12 mouse cellular contexts compared by ENCODE assay signal in the genomic region with DNA sequence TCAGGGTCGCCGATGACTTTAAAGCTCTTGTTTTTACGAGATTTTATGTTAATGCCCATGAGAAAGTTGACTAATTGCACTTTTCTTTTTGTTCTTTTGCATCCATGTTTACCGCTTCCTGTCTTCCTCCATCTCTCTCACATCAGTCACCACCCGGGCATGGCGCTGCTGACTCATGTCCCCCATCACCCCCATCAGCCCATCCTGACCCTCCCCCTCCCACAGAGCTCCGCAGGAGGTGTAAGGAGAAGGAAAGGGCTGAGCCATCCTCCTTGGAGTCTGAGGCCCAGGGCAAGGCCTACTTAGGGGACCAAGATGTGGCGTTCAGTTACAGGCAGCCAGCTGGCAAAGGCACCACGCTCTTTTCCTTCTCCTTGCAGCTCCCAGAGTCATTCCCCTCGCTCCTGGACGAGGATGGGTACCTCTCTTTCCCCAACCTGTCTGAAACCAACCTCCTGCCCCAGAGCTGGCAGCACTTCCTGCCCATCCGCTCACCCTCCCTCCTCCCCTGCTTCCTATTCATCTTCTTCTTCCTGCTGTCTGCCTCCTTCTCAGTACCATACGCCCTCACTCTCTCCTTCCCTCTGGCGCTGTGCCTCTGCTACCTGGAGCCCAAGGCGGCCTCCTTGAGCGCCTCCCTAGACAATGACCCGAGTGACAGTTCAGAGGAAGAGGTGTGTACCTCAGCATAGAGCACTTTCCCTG.
A peak's percentile ranks its signal among the peaks of the same experiment; 100 is the strongest.
DNase-seq lines count a peak whose midpoint lies in the region; ATAC-seq and TF ChIP-seq lines count a peak whose summit lies in the region.
"Had no signal": no experiment of that assay in that cellular context is flagged by ENCODE, and none has a peak within 500 bp of the region (broad histone marks: within the 10 kb centered on the region; RNA-seq: fewer than 3 reads in every experiment).

No protein-coding gene starts in this region.

- no peak overlapping the region for H3K27ac ChIP-seq in midbrain, embryonic 11.5 days (ENCODE audit: low read depth, low read length)
- H3K27ac ChIP-seq in midbrain, postnatal 0 days (ENCODE audit: low read depth, low read length), result no peak overlapping the region
- peak overlapping the region; percentile 59 for H3K27ac ChIP-seq in cerebellum, adult 2 months (ENCODE audit: insufficient read depth, low read length)

- no peaks in the 10 kb centered on the region; the same call in 1 of the 2 replicates for H3K27me3 ChIP-seq in midbrain, embryonic 11.5 days (ENCODE audit: control insufficient read depth, insufficient read depth, low read length)
- no peaks in the 10 kb centered on the region for H3K27me3 ChIP-seq in midbrain, postnatal 0 days (ENCODE audit: insufficient read depth, low read length)
- H3K27me3 ChIP-seq in cerebellum, adult 2 months (ENCODE audit: control insufficient read depth, insufficient read depth, low read length), result no peaks in the 10 kb centered on the region

- no peak for TF ChIP-seq CTCF in midbrain, postnatal 0 days (IDR thresholded peaks at IDR 0.05)
- TF ChIP-seq CTCF in cerebellum, adult 2 months (IDR thresholded peaks at IDR 0.05; ENCODE audit: borderline replicate concordance, insufficient read depth, low read depth, low read length), result no peak

- ATAC-seq in midbrain, embryonic 11.5 days (ENCODE audit: low FRiP score), result 0 out of 2 replicates have a peak, but pooled peaks have one; percentile 33
- no peak for ATAC-seq in midbrain, postnatal 0 days (ENCODE audit: low FRiP score)
- ATAC-seq in hematopoietic stem cell, adult 5-6 weeks (replicated peaks in 1 of 2; ENCODE audit: insufficient read depth in 1 of 2, low FRiP score in 2 of 2, low TSS enrichment in 1 of 2, low read depth in 1 of 2, poor library complexity in 2 of 2, severe bottlenecking in 2 of 2), result peak; percentile 2 to 16; a peak in 2 of 4 replicates
- ATAC-seq: forebrain, embryonic 14.5 days had no signal

- H3K4me3 ChIP-seq in midbrain, embryonic 11.5 days (ENCODE audit: low read depth, low read length), result no peak overlapping the region
- no peak overlapping the region for H3K4me3 ChIP-seq in midbrain, postnatal 0 days (ENCODE audit: low read depth, low read length)
- H3K4me3 ChIP-seq in cerebellum, adult 2 months (replicated peaks; ENCODE audit: insufficient read depth, low read depth, low read length), result no peak overlapping the region

- DNase-seq in midbrain, embryonic 11.5 days (ENCODE audit: low spot score, missing footprints), result no peak
- no peak for DNase-seq in midbrain, postnatal 0 days (ENCODE audit: low spot score)
- peak; percentile 50 to 53 for DNase-seq in cerebellum, adult 2 months
- no peak for DNase-seq in layer of hippocampus, adult 9-10 months (ENCODE audit: low spot score)
- no peak for DNase-seq in urinary bladder, postnatal 36 days (ENCODE audit: low spot score in 2 of 2)
- DNase-seq in c-Kit-positive CD71-positive TER-119-positive erythroid progenitor cells, embryonic 14.5 days (ENCODE audit: low spot score), result no peak
- DNase-seq: adrenal gland, adult 2 months; gastrocnemius, postnatal 25 days; heart, postnatal 4 days; right cerebral cortex, postnatal 25 days had no signal

- H3K4me1 ChIP-seq in midbrain, embryonic 11.5 days (ENCODE audit: control insufficient read depth, insufficient read depth, low read length), result peaks cover 9% of the 10 kb centered on the region
- H3K4me1 ChIP-seq in midbrain, postnatal 0 days (ENCODE audit: insufficient read depth, low read length), result 0 out of 2 replicates have a peak, but pooled peaks cover 6% of the 10 kb centered on the region
- H3K4me1 ChIP-seq in cerebellum, adult 2 months (ENCODE audit: control insufficient read depth, insufficient read depth, low read length), result peaks cover 23% of the 10 kb centered on the region

- no peak overlapping the region for H3K4me2 ChIP-seq in midbrain, embryonic 11.5 days
- H3K4me2 ChIP-seq in midbrain, postnatal 0 days (ENCODE audit: low read depth, low read length, poor library complexity, severe bottlenecking), result no peak overlapping the region

- 47% methylated on average over 17 of the region's 17 CpGs for WGBS in midbrain, embryonic 11.5 days
- WGBS in midbrain, postnatal 0 days, result 55% methylated on average over 16 of the region's 17 CpGs
- 30% methylated on average over 17 of the region's 17 CpGs for WGBS in cerebellum, adult 2 months

- H3K9ac ChIP-seq in midbrain, embryonic 11.5 days (ENCODE audit: low read length), result no peak overlapping the region
- H3K9ac ChIP-seq in midbrain, postnatal 0 days (replicated peaks; ENCODE audit: low read length, poor library complexity, severe bottlenecking), result no peak overlapping the region

- TF ChIP-seq POLR2A in cerebellum, adult 2 months (IDR thresholded peaks at IDR 0.05; ENCODE audit: borderline replicate concordance, insufficient read depth, low read length), result no peak

- H3K9me3 ChIP-seq in midbrain, embryonic 11.5 days (ENCODE audit: control insufficient read depth, low read length), result no peaks in the 10 kb centered on the region
- no peaks in the 10 kb centered on the region for H3K9me3 ChIP-seq in midbrain, postnatal 0 days (ENCODE audit: low read length)

- H3K36me3 ChIP-seq in midbrain, embryonic 11.5 days (ENCODE audit: control insufficient read depth, insufficient read depth, low read length), result no peaks in the 10 kb centered on the region
- no peaks in the 10 kb centered on the region for H3K36me3 ChIP-seq in midbrain, postnatal 0 days (ENCODE audit: insufficient read depth, low read length)

Comparison
In these comparisons a context has a peak if more than half of its experiments do, and no peak if none do; other contexts are left out.
1. DNase-seq: peak in cerebellum, adult 2 months (2 of 2); none in midbrain, embryonic 11.5 days (single experiment), midbrain, postnatal 0 days (single experiment), layer of hippocampus, adult 9-10 months (single experiment), urinary bladder, postnatal 36 days (0 of 2) and c-Kit-positive CD71-positive TER-119-positive erythroid progenitor cells, embryonic 14.5 days (single experiment).